Mouse (Mus musculus) hindbrain, embryonic 10.5 days (tissue): ENCODE data around the gene Rho. TPM values are rescaled to one million over a fixed set of nuclear protein-coding genes. Genes with fewer than 3 reads are reported as not detected.

Source experiments
- DNase-seq: peaks from one replicate; pipeline ENCODE4 v3.0.0-alpha.2; 2017; ENCODE audit warnings: low spot score
- H3K27ac ChIP-seq: fragments of 300-500 bp; sonication (generic); 2 replicates; pipeline ENCODE4 v1.5.1; 2016; ENCODE audit warnings: mild to moderate bottlenecking, moderate library complexity
- H3K27me3 ChIP-seq: fragments of 300-500 bp; sonication (generic); 2 replicates; pipeline ENCODE4 v1.6.1; 2016; ENCODE audit warnings: mild to moderate bottlenecking; ENCODE audit not compliant: poor library complexity, insufficient read depth, severe bottlenecking
- H3K36me3 ChIP-seq: fragments of 300-500 bp; sonication (generic); 2 replicates; pipeline ENCODE4 v1.6.1; 2016; ENCODE audit warnings: mild to moderate bottlenecking, moderate library complexity
- H3K4me1 ChIP-seq: fragments of 300-500 bp; sonication (generic); replicated peaks from 2 replicates; pipeline ENCODE4 v1.6.1; 2016; ENCODE audit warnings: mild to moderate bottlenecking
- H3K4me3 ChIP-seq: fragments of 300-500 bp; sonication (generic); 2 replicates; pipeline ENCODE4 v1.5.1; 2016; ENCODE audit warnings: mild to moderate bottlenecking, moderate library complexity
- H3K9me3 ChIP-seq: fragments of 300-500 bp; sonication (generic); 2 replicates; pipeline ENCODE4 v1.6.1; 2016; ENCODE audit warnings: mild to moderate bottlenecking, moderate library complexity
- WGBS: fragments of 180-500 bp; shearing (Covaris S2); methylation state at CpG from one replicate; pipeline ENCODE4 v1.1.7; 2016; 5-methylcytosine and 5-hydroxymethylcytosine counted together
- polyA plus RNA-seq: library from polyadenylated mRNA; unstranded; fragments of >200 nt; fragmentation: Nextera tagmentation; extraction: Ambion mirVana; gene quantifications from 2 replicates; pipeline ENCODE4 v1.2.1, GENCODE M21; 2016

Gene Rho
- polyA plus RNA-seq, 1 experiment from 2014 or later, result 0.37 TPM

- H3K27ac ChIP-seq, result no peak overlapping the region
- H3K4me3 ChIP-seq, result no peak overlapping the region
- peaks cover 23% of the 10 kb centered on the region for H3K4me1 ChIP-seq
- peaks cover 39% of the 10 kb centered on the region for H3K36me3 ChIP-seq
- no peaks in the 10 kb centered on the region for H3K27me3 ChIP-seq
- no peaks in the 10 kb centered on the region for H3K9me3 ChIP-seq
- 87% methylated on average over 5 of the region's 5 CpGs for WGBS
- no peak for DNase-seq
Observed at GRCm38 (mm10) chr6:115919876-115920275, 11.7 kb upstream of the Rho start.

GRCm38 (mm10) chr6:115924829-115925228, 6.7 kb upstream of the Rho start:
- WGBS, result 48% methylated on average over 6 of the region's 6 CpGs
- Histone ChIP-seq H3K27me3 (no peaks in the 10 kb centered on the region), H3K4me1 (peaks cover 41% of the 10 kb centered on the region), H3K36me3 (peaks cover 17% of the 10 kb centered on the region), H3K27ac (peak overlapping the region; percentile 47; the same call in 1 of the 2 replicates), H3K9me3 (no peaks in the 10 kb centered on the region), H3K4me3 (no peak overlapping the region)
- no peak for DNase-seq

- Histone ChIP-seq H3K4me3 (no peak overlapping the region), H3K27ac (no peak overlapping the region), H3K4me1 (peaks cover 51% of the 10 kb centered on the region), H3K9me3 (no peaks in the 10 kb centered on the region), H3K36me3 (peaks cover 11% of the 10 kb centered on the region; the same call in 1 of the 2 replicates), H3K27me3 (no peaks in the 10 kb centered on the region)
- 86% methylated on average over 10 of the region's 10 CpGs for WGBS
- DNase-seq, result no peak
Observed at GRCm38 (mm10) chr6:115926416-115926815, 5.1 kb upstream of the Rho start.

- no peak for DNase-seq
Observed at GRCm38 (mm10) chr6:115927292-115928242, 4.0 kb upstream of the Rho start.

DNA sequence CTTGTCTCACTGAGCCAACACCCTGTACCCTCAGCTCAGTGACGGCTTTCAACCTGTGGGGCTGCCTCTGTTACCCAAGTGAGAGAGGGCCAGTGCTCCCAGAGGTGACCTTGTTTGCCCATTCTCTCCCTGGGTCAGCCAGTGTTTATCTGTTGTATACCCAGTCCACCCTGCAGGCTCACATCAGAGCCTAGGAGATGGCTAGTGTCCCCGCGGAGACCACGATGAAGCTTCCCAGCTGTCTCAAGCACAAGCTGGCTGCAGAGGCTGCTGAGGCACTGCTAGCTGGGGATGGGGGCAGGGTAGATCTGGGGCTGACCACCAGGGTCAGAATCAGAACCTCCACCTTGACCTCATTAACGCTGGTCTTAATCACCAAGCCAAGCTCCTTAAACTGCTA, 1.5 kb upstream of the Rho start:
- H3K4me1 ChIP-seq, result peaks cover 36% of the 10 kb centered on the region
- no peak overlapping the region for H3K4me3 ChIP-seq
- peak overlapping the region; percentile 67 for H3K27ac ChIP-seq
- no peaks in the 10 kb centered on the region for H3K9me3 ChIP-seq
- H3K36me3 ChIP-seq, result no peaks in the 10 kb centered on the region
- H3K27me3 ChIP-seq, result no peaks in the 10 kb centered on the region
- WGBS, result 59% methylated on average over 5 of the region's 5 CpGs
- DNase-seq, result no peak

More at GRCm38 (mm10) chr6:115927292-115928242, 4.0 kb upstream of the Rho start:
- H3K27ac ChIP-seq, result peak overlapping the region; percentile 35
- H3K4me1 ChIP-seq, result peaks cover 51% of the 10 kb centered on the region
- H3K36me3 ChIP-seq, result peaks cover 11% of the 10 kb centered on the region; the same call in 1 of the 2 replicates
- H3K27me3 ChIP-seq, result no peaks in the 10 kb centered on the region
- H3K4me3 ChIP-seq, result no peak overlapping the region
- no peaks in the 10 kb centered on the region for H3K9me3 ChIP-seq
- WGBS, result 84% methylated on average over 10 of the region's 10 CpGs

DNA sequence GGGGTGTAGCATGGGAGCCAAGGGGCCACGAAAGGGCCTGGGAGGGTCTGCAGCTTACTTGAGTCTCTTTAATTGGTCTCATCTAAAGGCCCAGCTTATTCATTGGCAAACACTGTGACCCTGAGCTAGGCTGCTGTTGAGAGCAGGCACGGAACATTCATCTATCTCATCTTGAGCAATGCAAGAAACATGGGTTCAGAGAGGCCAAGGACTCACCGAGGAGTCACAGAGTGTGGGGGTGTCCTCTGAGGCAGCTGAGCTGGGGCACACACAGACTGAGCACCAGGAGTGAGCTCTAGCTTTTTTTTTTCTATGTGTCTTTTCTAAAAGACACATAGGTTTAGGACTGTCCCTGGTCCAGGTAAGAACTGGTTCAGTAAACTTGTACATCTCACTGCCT, 843 bp downstream of the Rho start:
- Histone ChIP-seq H3K4me3 (no peak overlapping the region), H3K36me3 (no peaks in the 10 kb centered on the region), H3K27me3 (no peaks in the 10 kb centered on the region), H3K9me3 (no peaks in the 10 kb centered on the region), H3K4me1 (peaks cover 25% of the 10 kb centered on the region), H3K27ac (no peak overlapping the region; the same call in 1 of the 2 replicates)
- WGBS, result 94% methylated on average over 3 of the region's 3 CpGs
- DNase-seq, result no peak

GRCm38 (mm10) chr6:115935544-115935943, 4.0 kb downstream of the Rho start:
- no peak for DNase-seq
- H3K9me3 ChIP-seq, result 0 out of 2 replicates have a peak, but pooled peaks cover 5% of the 10 kb centered on the region
- no peaks in the 10 kb centered on the region for H3K36me3 ChIP-seq
- H3K4me3 ChIP-seq, result no peak overlapping the region
- H3K4me1 ChIP-seq, result peaks cover 11% of the 10 kb centered on the region
- WGBS, result 90% methylated on average over 8 of the region's 8 CpGs
- H3K27ac ChIP-seq, result no peak overlapping the region
- no peaks in the 10 kb centered on the region for H3K27me3 ChIP-seq

GRCm38 (mm10) chr6:115938011-115938410, 6.5 kb downstream of the Rho start:
- Histone ChIP-seq H3K27ac (no peak overlapping the region), H3K4me3 (no peak overlapping the region), H3K36me3 (no peaks in the 10 kb centered on the region), H3K4me1 (peaks cover 17% of the 10 kb centered on the region), H3K27me3 (no peaks in the 10 kb centered on the region), H3K9me3 (0 out of 2 replicates have a peak, but pooled peaks cover 5% of the 10 kb centered on the region)
- no peak for DNase-seq
- 96% methylated on average over 2 of the region's 2 CpGs for WGBS

- no peaks in the 10 kb centered on the region for H3K27me3 ChIP-seq
- no peak for DNase-seq
- 73% methylated on average over 1 of the region's 1 CpGs for WGBS
- H3K9me3 ChIP-seq, result 0 out of 2 replicates have a peak, but pooled peaks cover 5% of the 10 kb centered on the region
- H3K27ac ChIP-seq, result no peak overlapping the region
- no peaks in the 10 kb centered on the region for H3K36me3 ChIP-seq
- H3K4me1 ChIP-seq, result peaks cover 17% of the 10 kb centered on the region
- no peak overlapping the region for H3K4me3 ChIP-seq
Observed at GRCm38 (mm10) chr6:115938798-115939197, 7.2 kb downstream of the Rho start.

DNA sequence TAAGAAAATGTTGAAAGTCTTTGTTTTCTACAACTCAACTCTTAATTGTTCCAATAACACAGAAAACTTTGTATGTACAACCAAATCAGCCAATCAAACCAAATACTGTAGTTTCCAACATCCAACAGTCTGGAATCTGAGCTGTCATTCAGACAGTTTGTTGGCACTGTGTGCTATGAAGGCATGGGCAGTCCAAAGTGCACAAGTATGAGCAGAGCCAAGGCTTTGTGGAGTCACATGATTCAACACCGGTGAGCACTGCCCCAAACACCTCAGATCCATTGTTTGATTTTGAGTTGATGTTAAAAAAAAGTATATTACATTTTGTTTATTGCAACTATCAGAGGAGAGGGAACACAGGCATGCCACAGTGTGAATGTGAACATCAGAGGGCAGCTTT, 9.1 kb downstream of the Rho start:
- 88% methylated on average over 1 of the region's 1 CpGs for WGBS
- Histone ChIP-seq H3K9me3 (0 out of 2 replicates have a peak, but pooled peaks cover 5% of the 10 kb centered on the region), H3K27me3 (no peaks in the 10 kb centered on the region), H3K27ac (no peak overlapping the region), H3K36me3 (no peaks in the 10 kb centered on the region), H3K4me1 (peaks cover 17% of the 10 kb centered on the region), H3K4me3 (no peak overlapping the region)
- no peak for DNase-seq

DNA sequence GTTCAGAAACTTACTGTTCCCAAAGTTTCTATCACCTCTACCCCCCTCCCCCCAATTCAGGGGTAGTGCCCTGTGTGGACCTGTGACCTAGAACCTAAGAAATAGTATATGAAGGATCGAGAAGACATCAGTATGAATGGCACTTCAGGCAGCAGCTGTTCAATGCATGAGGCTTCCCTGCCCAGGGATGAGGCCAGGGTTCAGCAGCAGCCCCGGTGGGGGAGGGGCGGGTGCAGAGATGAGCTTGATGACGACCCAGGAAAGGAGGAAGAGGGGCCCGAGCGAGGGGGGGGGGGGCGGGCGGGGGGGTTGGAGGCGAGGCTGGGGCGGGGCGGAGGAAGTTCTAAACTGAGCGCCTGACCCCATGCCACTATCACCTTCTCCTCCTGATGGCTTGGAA, 9.6 kb downstream of the Rho start:
- DNase-seq, result peak; percentile 53
- H3K27me3 ChIP-seq, result no peaks in the 10 kb centered on the region
- no peaks in the 10 kb centered on the region for H3K36me3 ChIP-seq
- no peak overlapping the region for H3K27ac ChIP-seq
- H3K4me3 ChIP-seq, result 0 out of 2 replicates have a peak overlapping the region, but pooled peaks have one; percentile 11
- H3K9me3 ChIP-seq, result 0 out of 2 replicates have a peak, but pooled peaks cover 5% of the 10 kb centered on the region
- 12% methylated on average over 7 of the region's 12 CpGs for WGBS
- H3K4me1 ChIP-seq, result peaks cover 18% of the 10 kb centered on the region

DNA sequence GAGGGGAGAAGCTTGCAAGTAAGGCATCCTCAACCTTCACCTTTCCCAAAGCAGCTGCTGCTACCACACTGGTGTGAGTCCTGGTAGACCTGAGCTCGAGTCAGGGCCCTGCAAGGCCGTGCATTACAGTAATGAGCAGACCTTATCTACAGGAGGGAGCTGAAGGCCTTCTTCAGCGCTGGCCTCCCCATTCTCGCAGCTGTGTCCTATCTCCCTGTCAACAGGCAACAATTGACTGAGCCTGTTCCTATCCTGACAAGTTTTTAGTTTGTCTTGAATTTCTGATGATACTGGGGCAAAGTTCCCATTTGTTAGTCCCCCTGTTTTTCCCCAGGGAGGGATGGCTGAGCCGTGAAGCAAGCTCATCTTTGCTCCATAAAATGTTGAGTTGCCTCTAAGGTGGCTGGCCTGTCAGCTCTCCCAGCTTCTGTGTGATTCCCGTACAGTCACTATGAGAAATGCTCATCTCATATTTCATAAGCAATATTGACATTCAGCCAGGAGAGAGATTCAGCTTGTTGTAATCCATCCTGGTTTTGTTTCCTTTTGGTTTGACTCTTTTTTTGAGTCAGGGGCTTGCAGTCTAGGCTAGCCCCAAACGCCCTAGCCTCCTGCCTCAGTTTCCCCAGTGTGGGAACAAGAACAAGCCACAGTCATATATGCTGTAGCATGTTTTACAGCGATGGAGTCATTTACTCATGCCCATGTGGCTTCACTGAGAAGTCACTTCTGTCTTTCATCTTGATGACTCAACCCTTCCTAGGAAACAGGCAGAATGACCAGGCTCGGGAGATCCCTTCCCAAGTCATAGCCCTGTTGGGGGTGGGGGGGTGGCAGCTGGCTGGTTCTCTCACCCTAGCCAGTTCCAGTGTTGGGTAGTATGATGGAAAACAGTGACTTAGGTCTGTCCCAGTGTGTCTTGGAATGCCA, 12.2 kb downstream of the Rho start:
- Histone ChIP-seq H3K4me1 (peaks cover 25% of the 10 kb centered on the region), H3K9me3 (no peaks in the 10 kb centered on the region), H3K27ac (no peak overlapping the region), H3K27me3 (no peaks in the 10 kb centered on the region), H3K36me3 (no peaks in the 10 kb centered on the region), H3K4me3 (no peak overlapping the region)
- WGBS, result 78% methylated on average over 9 of the region's 9 CpGs
- no peak for DNase-seq
